Mouse (Mus musculus) spleen, postnatal 4 days (tissue): ENCODE results near the gene Gm5475.

Source experiments
- DNase-seq, 2 experiments: peaks; one replicate each; pipeline ENCODE4 v3.0.0; 2022; ENCODE audit warnings: low spot score in 2 of 2

Gene Gm5475

GRCm38 (mm10) chr15:100413306-100413705 lies 8.6 kb upstream of the Gm5475 start:
- DNase-seq = no peak

DNA sequence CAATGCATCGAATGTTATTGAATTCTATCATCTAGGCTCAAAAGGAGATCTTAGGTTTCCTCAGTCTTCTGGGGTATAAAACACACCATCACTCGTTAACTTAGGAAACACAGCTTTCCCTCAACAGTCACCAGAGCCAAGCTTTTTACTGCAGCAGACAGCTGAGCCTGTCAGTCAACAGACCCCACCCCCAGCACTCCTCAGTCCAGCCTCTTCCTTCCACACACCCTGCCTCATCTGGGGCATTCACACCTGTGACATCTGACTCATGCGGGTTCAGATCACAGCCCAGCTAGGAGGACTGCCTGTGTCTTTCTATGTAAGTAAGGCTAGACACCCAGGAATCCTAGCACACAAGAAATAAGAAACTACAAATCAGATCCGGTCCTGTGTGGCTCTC lies 7.9 kb upstream of the Gm5475 start:
- DNase-seq = no peak

DNA sequence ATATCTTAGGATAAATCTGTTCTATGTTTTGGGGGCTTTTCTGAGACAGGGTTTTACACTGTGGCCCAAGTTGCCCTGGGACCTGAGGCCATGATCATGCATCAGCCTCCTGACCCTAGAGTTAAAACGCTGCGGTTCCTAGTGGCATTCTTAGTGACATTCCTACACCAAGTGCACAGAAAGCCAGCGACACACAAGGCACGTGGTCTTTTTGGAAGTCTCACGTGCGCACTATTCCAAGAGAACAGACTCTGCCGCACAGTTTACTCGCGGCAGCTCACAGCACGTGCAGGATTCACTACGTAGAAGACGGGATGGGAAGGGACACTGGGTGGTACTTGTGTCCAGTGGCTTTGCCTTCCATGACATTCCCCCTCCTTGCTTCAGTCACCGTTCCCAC lies 7.0 kb upstream of the Gm5475 start:
- DNase-seq = no peak

DNA sequence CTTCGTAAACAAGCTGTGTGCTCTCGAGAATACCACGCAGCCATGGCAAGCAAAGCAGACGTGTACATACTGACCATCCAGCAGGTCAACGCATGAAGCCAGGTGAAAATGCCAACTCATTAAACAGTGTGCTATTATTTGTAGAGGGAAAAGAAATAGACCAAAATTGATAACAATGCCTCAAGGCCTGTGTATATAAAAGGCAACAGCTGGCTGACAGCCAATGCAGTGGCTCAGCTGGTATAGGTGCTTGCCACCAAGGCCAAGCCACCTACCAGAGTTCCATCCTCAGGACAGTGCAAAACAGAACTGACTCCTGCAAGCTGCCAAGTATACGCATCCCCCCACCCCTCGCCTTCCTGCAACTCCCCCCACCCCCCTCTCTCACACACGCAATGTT lies 6.3 kb upstream of the Gm5475 start:
- no peak for DNase-seq

DNA sequence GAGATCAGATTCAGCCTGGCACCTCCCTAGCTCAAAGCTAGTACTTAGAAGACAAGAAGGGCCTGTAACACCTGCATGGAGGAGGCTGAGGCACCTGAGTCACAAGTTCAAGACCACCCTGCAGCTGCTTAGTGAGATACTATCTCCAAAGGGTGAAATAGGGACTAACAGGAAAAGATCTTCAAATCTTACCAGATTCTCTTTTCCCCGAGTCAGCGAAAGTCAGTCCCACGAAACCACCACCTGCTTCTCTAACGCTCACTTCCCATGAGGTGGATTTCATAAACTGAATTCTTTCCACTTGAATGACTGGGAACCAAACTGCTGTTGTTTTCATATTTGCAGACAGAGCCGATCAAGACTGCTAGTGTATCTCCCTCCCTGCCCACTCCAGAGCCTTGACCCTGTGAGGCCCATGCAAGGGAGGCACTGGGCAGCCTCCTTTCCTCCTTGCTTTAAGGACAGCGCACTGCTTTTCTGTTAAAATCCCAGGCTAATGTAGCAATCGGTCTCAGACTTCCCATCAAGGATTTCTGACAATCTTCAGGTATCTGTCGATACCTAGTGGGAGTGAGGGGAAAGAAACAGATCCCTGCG lies 4.0 kb upstream of the Gm5475 start:
- no peak for DNase-seq

- DNase-seq = peak in 1 of 2 experiments; percentile 67
Observed at GRCm38 (mm10) chr15:100419311-100419710, 2.6 kb upstream of the Gm5475 start.

- peak in 1 of 2 experiments; percentile 46 for DNase-seq
Observed at GRCm38 (mm10) chr15:100419901-100420745, 1.8 kb upstream of the Gm5475 start.

DNA sequence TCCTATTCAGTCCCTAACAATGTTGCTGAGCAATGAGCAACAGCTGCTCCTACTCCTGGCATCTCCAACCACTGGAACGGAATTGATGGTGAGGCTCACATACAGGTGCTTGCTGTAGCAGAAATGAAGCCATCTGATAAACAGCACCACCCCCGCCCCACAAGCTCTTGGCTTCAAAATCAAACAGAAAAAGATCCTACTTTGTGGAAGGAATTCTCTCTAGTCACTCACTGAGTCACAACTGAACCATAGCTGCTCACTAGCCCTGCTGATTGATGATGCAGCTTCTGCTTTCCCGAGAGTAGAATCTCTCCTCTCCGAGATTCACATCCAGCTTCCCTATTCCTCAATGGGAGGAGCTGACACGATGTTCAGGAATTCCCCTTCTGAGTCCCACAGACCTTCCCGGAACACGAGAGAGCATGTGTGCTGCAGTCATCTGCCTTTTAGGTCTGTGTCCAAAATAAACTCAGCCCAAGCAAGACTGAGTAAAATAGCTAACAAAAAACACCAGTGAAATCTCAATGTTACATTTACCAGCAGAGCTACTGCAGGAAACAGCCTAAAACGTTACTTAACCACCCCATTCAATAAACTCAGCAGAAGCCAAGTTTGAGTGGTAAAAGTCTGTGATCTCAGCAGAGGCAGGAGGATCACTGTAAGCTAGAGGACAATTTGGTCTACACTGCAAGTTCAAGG lies 739 bp upstream of the Gm5475 start:
- DNase-seq = no peak

DNA sequence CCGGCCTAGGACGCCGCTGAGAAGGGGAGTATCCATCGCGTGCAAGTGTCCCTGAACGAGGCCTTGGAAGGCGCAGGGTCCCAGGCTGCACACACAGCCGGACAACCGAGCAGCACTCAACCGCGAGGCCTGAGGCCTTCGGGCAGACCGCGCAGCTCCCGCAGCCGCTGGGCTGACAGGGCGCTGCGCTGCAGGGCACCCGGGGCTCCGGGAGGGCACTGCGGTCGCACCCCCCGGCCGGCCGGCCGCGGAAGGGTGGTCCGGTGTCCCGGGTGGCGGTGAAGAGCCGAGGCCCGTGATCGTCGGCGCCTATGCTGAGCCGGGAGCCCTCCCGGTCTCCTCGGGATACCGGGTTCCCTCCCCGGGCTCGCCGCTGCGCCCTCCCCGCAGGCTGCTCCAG lies 529 bp downstream of the Gm5475 start:
- DNase-seq = peak in 1 of 2 experiments; percentile 44

- DNase-seq = peak; percentile 97 to 98
Observed at GRCm38 (mm10) chr15:100422899-100423860, 1.2 kb downstream of the Gm5475 start.

DNA sequence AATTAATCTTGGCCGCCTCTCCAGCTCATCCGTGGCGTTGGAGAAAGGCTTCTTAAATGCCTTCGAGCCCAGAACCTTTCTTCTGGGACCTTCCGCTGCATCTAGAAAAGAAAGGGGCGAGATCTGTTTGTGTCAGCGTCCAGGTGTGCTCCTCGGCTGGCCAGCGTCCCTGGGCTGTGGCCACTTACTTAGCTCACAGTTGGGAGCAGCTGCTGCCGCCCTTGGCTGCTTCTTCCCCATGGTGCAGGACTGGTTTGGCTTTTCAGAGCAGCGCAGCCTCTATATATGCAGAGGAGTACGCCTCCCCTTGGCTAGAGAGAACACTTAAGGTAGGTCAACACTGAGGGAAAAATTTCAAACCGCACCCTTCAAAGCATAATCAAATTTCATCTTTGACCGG lies 2.0 kb downstream of the Gm5475 start:
- DNase-seq = peak; percentile 38 to 72

DNA sequence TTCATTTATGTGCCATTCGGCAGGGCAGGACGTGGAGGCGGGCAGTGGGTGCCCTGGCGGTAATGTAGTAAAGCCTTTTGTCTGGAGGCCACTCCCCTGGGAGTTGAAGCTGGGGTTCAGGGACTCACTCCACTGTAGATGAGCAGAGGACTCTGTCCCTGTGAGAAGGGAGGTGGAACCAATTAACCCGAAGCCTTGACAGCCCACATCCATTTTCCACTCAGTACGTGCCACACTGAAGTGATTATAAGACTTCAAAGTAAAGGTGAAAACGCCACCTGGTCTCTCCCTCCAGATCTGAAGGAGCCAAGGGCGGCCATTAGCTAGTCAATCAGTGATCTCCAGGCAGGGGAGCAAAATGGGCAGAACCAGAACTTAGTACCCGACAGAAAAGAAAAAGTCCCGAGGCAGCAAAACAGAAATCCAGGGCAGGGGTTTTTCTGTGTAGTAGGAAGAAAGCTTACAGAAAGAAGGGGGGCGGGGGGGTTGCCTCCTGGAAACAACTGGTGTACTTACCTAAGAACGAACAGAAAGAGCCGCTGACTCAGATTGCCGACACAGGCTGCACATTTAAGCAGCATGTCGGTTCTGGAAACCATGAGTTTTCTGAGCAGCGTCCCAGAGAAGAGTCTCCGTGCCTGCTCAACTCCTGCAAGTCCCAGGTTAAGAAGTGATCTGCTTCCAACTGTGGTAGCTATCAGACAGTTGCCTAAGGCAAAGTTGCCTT lies 2.6 kb downstream of the Gm5475 start, which contains the start of gene Slc11a2:
Slc11a2 (minus strand) TSS at position 677 of the 727 bp plus-strand sequence.
- no peak for DNase-seq

DNA sequence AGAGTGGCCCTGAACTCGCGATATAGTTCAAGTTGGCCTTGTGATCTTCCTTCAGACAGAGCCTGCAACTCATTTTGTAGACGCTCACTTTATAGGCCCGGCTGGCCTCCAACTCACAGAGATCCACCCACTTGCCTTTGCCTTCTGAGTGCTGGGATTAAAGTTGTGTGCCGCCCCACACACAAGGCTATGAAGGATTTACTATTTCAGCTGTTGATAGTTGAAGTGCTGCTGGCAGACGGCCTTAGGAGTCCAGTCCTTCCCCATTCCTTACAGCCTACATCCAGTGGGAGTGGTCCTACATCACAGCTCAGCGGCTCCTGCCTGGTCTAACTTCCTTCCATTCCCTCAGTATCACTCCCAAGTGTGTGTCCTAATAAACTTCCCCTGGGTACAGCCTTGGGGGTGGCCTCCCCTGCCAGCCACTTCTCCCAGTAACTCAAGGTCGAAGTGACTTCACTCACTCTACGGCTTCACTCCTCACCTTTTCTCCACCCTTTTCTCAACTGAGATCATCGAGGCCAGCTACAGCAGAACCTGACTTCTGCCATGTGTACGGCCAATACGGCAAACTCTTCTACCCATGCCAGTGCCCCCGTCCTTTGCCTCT lies 6.5 kb downstream of the Gm5475 start:
- DNase-seq = no peak

- no peak for DNase-seq
Observed at GRCm38 (mm10) chr15:100429959-100430565, 8.1 kb downstream of the Gm5475 start.

DNA sequence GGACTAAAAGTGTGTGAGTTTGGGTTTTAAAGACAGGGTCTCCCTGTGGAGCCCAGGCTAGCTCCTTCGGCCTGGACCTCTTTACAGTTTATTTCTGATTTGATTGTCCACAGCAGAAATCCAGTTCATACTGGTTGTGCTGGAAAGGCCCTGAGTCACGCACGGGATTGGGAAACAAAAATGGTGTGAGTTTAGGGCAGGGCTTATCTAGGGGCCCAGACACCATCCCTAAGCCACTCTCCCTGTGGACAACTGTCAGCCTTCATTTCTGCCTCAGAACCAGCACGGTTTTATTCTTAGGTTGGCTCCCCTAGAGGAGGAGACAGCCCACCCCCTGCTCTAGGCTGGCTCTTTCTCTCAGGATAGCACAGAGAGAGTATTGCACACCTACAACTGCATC lies 11.3 kb downstream of the Gm5475 start:
- no peak for DNase-seq

GRCm38 (mm10) chr15:100436112-100436511 lies 14.2 kb downstream of the Gm5475 start:
- no peak for DNase-seq

- DNase-seq = no peak
Observed at GRCm38 (mm10) chr15:100436518-100436917, 14.6 kb downstream of the Gm5475 start.

- peak; percentile 80 to 86 for DNase-seq
Observed at GRCm38 (mm10) chr15:100443126-100443922, 21.4 kb downstream of the Gm5475 start.

DNA sequence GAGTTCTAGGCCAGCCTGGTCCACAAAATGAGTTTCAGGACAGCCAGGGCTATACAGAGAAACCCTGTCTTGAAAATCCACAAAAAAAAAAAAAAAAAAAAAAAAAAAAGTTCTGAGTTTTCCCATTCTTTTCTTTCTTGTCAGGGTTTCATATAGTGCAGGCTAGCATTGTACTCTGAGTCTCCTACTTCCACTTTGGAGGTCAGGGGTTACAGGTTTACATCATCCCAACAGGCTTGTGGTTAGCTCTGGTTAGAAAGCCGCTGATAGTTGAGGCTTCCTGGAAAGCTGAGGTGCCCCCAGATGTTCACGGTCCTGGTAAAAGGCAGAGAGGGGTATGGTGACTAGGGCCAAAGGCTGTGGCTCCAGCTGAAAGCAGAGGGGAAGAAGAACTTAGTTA lies 24.9 kb downstream of the Gm5475 start:
- no peak for DNase-seq
